Mouse (Mus musculus): ENCODE measurements around the gene Pygl.
"Not testable (repeated sequence)": the region's sequence is repeated elsewhere in the genome, so short reads cannot be mapped to it uniquely, and the experiment has no call there.

The Pygl gene

DNA sequence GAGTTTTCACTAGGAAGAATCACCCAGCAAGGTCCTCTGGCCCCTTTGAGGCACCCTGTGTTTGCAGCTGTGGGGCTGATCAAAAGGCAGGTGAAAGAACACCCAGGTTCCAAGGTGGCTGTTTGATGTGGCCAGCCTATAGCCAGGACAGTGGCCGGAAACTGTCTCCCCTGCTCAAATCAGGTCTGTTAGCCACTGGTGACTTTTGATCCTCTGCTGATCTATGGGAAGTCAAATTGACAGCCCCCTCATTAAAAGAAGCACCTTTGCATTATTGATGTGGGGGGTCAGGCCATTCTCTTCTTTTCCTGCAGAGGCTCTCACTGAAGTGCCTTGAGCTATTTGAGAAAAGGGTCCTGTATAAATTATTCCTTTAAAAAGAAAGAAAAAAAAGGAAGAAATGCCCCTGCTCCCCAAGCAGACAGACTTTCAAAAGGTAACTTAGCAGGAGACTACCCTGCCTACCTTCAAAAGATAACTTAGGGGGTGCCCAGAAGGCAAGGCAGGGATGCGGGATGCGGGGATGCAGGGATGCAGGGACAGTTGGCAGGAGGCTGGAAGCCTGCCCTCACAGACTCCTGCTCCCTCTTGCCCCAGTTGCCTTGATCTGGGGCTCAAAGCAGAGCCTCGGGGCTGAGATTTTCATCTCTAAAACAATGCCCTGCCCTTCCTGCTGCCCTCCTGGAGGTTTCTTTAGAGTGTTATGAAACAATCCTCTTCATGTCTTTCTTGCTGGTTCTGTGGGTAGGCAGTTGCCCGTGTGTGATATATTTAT lies 73.8 kb downstream of the Pygl start:
- DNase-seq (ENCODE audit: low spot score in 2 of 2): no peak

- DNase-seq (ENCODE audit: low spot score in 2 of 2): no peak
Observed at GRCm38 (mm10) chr12:70156222-70156621, 75.1 kb downstream of the Pygl start.

- no peak for DNase-seq (ENCODE audit: low spot score in 2 of 2)
Observed at GRCm38 (mm10) chr12:70153842-70154241, 77.4 kb downstream of the Pygl start, which contains the start of gene Abhd12b. Gene Abhd12b (plus strand): TSS chr12:70154142.

DNA sequence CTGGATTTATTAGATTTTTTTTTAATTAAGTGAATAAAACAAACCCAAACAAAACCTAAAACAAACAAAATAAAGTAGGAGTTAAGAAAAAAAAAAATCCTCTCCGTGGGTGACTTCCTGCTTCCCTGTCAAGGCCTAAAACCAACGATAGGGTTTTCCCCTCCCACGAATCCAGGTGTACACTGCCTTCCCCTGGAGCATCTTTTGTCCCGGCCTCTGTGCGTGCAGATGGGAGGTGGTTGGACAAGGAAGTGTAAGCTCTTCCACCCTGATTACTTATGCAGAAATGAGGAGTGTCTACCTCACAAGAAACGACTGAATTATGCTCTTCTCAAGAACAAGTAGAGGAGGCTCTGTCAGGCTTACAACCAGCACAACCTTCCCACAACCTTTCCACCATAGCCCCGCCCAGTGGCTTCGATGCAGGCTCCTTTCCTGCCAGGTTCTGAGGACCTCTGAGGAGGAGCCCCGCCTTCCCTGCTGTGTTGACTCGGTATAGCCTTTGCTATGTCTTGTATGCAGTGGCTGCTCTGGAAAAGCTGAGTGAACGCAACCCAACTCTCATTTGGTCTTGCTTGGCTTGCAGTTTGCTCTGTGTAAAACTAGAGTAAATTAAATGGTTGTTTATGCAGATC lies 82.5 kb downstream of the Pygl start:
- DNase-seq (ENCODE audit: low spot score in 2 of 2): no peak

DNA sequence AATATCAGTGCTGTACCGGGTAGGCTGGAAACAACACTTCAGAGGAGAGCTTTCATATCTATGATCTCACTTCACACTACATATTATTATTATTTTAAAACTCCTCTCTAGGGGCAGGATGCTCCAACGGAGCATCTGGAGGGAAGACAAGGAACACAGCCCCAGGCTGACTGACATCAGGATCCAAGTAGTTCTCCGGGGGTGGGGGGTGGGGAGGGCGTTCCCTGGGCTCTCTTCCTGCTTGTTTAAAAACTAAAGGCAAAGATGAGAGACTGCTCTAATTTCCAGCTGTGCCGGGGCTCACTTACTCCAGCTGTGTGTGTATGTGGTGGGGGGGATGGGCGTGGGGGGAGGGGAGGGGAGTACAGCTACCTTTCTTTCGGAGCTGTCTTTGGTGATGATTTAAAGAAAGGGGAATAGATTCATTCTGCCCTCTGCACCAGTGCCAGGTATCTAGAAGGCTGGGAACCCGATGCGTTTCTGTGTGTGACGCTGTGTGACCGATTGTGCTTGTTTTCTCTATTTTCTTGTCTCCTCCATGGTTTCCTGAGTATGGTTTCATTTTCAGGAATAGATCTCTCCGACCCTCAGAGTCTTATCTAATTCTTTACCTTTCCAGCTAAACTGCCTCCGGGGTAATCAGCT lies 83.2 kb downstream of the Pygl start:
- DNase-seq (ENCODE audit: low spot score in 2 of 2): no peak

GRCm38 (mm10) chr12:70145586-70145985 lies 85.7 kb downstream of the Pygl start:
- DNase-seq (ENCODE audit: low spot score in 2 of 2): no peak

DNA sequence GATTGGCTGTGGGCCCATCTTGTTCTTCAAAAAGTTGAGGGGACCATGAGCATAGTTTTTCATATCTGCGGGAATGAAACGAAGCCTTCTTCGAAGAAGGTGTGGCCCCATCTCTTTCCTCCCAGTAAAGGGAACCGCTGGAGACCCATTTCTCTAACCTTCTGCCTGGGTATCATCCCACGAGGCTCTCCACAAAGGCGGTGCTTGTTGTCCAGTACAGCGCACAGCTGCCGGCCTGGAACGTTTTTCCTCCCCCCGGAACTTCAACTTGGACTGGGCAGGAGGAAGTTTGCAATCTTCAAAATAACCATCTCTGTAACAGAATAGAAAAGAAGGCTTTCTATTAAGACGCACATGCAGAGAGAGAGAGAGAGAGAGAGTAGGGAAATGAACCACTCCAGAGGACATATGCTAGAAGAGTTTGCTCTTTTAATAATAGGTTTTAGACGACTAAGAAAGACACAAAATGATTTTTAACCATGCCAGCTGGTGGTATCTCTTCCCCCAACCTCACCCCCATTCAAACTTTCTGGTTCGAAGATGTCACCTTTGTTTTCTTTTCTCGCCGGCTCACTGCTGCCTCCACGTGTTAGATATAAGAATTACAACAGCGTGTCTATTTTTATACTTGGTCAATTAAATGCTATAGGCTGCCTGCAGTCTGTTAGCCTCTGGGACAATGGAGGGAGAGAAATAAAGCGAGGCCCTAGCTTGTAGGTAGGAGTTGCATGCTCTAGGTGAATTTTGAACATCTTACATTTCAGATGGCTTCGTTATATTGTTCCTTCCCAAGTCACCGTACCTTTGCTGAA lies 86.4 kb downstream of the Pygl start:
- peak in 1 of 2 experiments; percentile 58 for DNase-seq (ENCODE audit: low spot score in 2 of 2)

GRCm38 (mm10) chr12:70144106-70144587 lies 87.1 kb downstream of the Pygl start:
- DNase-seq (ENCODE audit: low spot score in 2 of 2): not testable (repeated sequence)

DNA sequence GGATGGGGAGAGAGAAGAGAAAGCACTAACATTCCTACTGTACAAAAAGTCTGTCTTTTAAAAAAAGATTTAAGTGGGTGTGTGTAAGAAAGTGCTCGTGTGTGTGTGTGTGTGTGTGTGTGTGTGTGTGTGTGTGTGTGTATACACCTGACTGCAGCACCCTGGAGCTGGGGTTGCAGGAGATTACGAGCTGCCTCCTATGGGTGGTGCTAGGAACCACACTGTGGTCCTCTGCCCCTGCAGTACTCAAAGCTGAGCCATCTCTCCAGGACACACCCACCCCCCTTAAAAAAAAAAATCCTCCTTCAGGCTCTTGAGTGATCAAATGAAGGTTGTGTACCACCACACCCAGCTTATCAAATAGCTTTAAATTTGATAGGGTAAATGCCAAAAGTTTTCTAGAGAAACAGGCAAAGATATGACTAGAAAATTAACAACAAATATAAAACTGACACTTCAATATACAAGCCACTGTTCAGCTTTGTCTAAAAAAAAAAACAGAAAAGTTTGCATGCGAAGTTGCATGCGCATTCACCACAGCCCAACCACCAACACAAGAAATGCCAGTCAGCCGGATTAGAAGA lies 90.2 kb downstream of the Pygl start:
- no peak for DNase-seq (ENCODE audit: low spot score in 2 of 2)
